Mouse (Mus musculus) embryonic facial prominence, embryonic 14.5 days (tissue): ENCODE data around the gene Olfr854. TPM values are rescaled to one million over a fixed set of nuclear protein-coding genes. Genes with fewer than 3 reads are reported as not detected.

Experiments
- ATAC-seq: fragments of 200-750 bp; cut with Nextera tagmentation; 2 replicates; pipeline ENCODE4 v1.8.0; 2017; ENCODE audit warnings: low read depth, moderate number of reproducible peaks, moderate TSS enrichment
- DNase-seq: peaks from one replicate; pipeline ENCODE4 v3.0.0-alpha.2; 2015; ENCODE audit warnings: low spot score
- H3K27ac ChIP-seq: fragments of 300-500 bp; sonication (generic); replicated peaks from 2 replicates; pipeline ENCODE4 v1.5.1; 2014; ENCODE audit warnings: low read depth, mild to moderate bottlenecking, low read length, moderate library complexity
- H3K27me3 ChIP-seq: fragments of 300-500 bp; sonication (generic); replicated peaks from 2 replicates; pipeline ENCODE4 v1.6.1; 2014; ENCODE audit warnings: low read length; ENCODE audit not compliant: control insufficient read depth, insufficient read depth
- H3K36me3 ChIP-seq: fragments of 300-500 bp; sonication (generic); 2 replicates; pipeline ENCODE4 v1.6.1; 2014; ENCODE audit warnings: low read length, mixed read lengths; ENCODE audit not compliant: control insufficient read depth, insufficient read depth
- H3K4me1 ChIP-seq: fragments of 300-500 bp; sonication (generic); 2 replicates; pipeline ENCODE4 v1.6.1; 2014; ENCODE audit warnings: antibody characterized with exemption, low read length; ENCODE audit not compliant: control insufficient read depth, insufficient read depth
- H3K4me2 ChIP-seq: fragments of 300-500 bp; sonication (generic); 2 replicates; pipeline ENCODE4 v1.6.1; 2014; ENCODE audit warnings: low read depth, mild to moderate bottlenecking, low read length, moderate library complexity, mixed read lengths
- H3K4me3 ChIP-seq: fragments of 300-500 bp; sonication (generic); 2 replicates; pipeline ENCODE4 v1.5.1; 2014; ENCODE audit warnings: low read depth, mild to moderate bottlenecking, low read length
- H3K9ac ChIP-seq: fragments of 300-500 bp; sonication (generic); 2 replicates; pipeline ENCODE4 v1.6.1; 2014; ENCODE audit warnings: low read depth, mild to moderate bottlenecking, low read length, moderate library complexity, mixed read lengths
- H3K9me3 ChIP-seq: fragments of 300-500 bp; sonication (generic); 2 replicates; pipeline ENCODE4 v1.6.1; 2016; ENCODE audit warnings: low read length; ENCODE audit not compliant: control insufficient read depth
- WGBS: fragments of 180-500 bp; shearing (Covaris S2); extraction: QIAGEN DNeasy Blood & Tissue Kit; methylation state at CpG from one replicate; pipeline ENCODE4 v1.1.7; 2014; 5-methylcytosine and 5-hydroxymethylcytosine counted together
- polyA plus RNA-seq: library from polyadenylated mRNA; unstranded; fragments of >200 nt; fragmentation: Nextera tagmentation; extraction: Ambion mirVana; gene quantifications from 2 replicates; pipeline ENCODE4 v1.2.1, GENCODE M21; 2014

The Olfr854 gene
- not detected in 2 replicates for polyA plus RNA-seq

DNA sequence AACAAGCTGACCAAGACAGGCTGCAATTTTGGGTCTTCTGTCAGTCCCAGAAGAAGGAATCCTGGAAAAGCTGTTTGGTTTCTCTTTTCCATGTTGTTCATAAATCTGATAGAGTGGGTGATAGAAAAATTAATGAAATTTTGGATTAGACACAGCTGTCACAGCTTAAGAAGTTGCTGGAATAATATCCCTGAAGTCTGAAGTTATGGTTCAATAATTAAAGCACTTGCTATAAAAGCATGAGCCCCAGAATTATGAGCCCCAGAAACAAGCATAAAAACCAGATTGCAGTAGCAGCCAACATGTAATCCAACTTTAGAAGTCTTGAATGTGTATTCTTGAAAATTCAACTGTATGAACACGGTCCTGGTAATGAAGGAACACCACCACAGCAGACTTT is at the start of gene Olfr854:
Gene Olfr854, minus strand, starts transcription at position 101 of the 400 bp plus-strand sequence.
- WGBS, result 65% methylated on average over 1 of the region's 1 CpGs

DNA sequence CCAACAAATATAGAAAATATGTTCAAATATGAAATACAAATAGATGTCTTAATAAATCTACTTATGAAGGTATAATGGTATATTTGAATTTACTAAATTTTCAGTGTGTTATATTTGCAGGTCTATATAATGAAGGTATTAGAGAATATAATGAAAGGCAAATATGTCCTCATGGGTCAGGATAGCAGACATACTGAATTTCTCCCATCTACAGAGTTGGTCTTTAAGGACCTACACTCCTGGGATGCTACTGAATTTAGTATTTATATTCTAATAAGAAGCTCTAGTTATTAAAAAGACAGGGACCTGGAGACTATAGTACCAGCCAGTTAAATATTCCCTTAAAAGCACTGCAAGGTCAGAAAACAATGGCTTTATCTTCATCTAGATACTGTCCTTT is 15.1 kb upstream of the Olfr854 start, which contains the start of gene Olfr855:
Gene Olfr855, plus strand, starts transcription at position 301 of the 400 bp plus-strand sequence.
- no peaks in the 10 kb centered on the region for H3K27me3 ChIP-seq
- no peak within 1 kb of the TSS for H3K27ac ChIP-seq
- H3K36me3 ChIP-seq, result no peaks in the 10 kb centered on the region
- no peak for DNase-seq
- ATAC-seq, result no peak
- H3K4me2 ChIP-seq, result no peak within 1 kb of the TSS
- H3K9ac ChIP-seq, result no peak within 1 kb of the TSS
- H3K9me3 ChIP-seq, result no peaks in the 10 kb centered on the region
- no peaks in the 10 kb centered on the region for H3K4me1 ChIP-seq
- no peak within 1 kb of the TSS for H3K4me3 ChIP-seq

More for the DNA sequence above, at the start of gene Olfr854:
- no peak for DNase-seq
- ATAC-seq, result no peak
- Histone ChIP-seq H3K36me3 (no peaks in the 10 kb centered on the region), H3K9me3 (no peaks in the 10 kb centered on the region), H3K27me3 (no peaks in the 10 kb centered on the region), H3K4me2 (no peak within 1 kb of the TSS), H3K4me3 (no peak within 1 kb of the TSS), H3K9ac (no peak within 1 kb of the TSS), H3K4me1 (no peaks in the 10 kb centered on the region), H3K27ac (no peak within 1 kb of the TSS)

DNA sequence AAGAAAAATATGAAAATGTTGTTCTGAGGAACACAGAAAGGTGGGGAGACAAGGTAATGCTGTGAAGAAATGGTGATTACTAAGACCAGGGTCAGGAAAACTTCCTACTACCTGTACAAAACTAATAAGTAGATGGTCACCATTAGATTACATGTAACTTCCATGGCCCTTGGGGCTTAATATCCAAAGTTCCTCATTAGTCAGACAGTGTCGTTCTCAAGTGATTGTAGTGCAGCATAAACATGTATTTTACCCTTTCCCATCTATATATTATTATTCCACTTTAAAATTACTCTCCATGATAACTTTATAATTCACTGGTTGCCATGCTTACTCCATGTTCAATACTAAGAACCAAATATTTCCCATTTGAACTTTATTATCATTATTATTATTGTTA is 26.2 kb downstream of the Olfr854 start, which contains the start of gene Olfr853:
Gene Olfr853, minus strand, starts transcription at position 101 of the 400 bp plus-strand sequence.
- Histone ChIP-seq H3K4me1 (no peaks in the 10 kb centered on the region), H3K27ac (no peak within 1 kb of the TSS), H3K27me3 (no peaks in the 10 kb centered on the region), H3K4me2 (no peak within 1 kb of the TSS), H3K4me3 (no peak within 1 kb of the TSS), H3K36me3 (no peaks in the 10 kb centered on the region), H3K9me3 (0 out of 2 replicates have a peak, but pooled peaks cover 3% of the 10 kb centered on the region), H3K9ac (no peak within 1 kb of the TSS)
- ATAC-seq, result no peak
- no peak for DNase-seq
- WGBS, result 68% methylated on average over 1 of the region's 1 CpGs

Other genes starting within 250 kb of the Olfr854 start
- not detected in 2 replicates for gene Olfr845, start 230.9 kb downstream of the Olfr854 start, polyA plus RNA-seq
- not detected in 2 replicates for gene Olfr846, start 203.4 kb downstream of the Olfr854 start, polyA plus RNA-seq
- gene Olfr847, start 188.7 kb downstream of the Olfr854 start, polyA plus RNA-seq, result not detected in 2 replicates
- 0.05 TPM in 1 of 2 replicates, not detected in the other for gene Olfr849, start 127.1 kb downstream of the Olfr854 start, polyA plus RNA-seq
- not detected in 2 replicates for gene Olfr850, start 89.1 kb downstream of the Olfr854 start, polyA plus RNA-seq
- gene Olfr851, start 74.1 kb downstream of the Olfr854 start, polyA plus RNA-seq, result not detected in 2 replicates
- not detected in 2 replicates for gene Olfr853, start 26.3 kb downstream of the Olfr854 start, polyA plus RNA-seq
- not detected in 2 replicates for gene Olfr855, start 15.2 kb upstream of the Olfr854 start, polyA plus RNA-seq
- gene Zfp317, start 54.7 kb upstream of the Olfr854 start, polyA plus RNA-seq, result 19.2 and 22.1 TPM in 2 replicates
- gene Olfr857, start 142.1 kb upstream of the Olfr854 start, polyA plus RNA-seq, result 0.40 TPM in 1 of 2 replicates, not detected in the other
- gene Olfr58, start 212.9 kb upstream of the Olfr854 start, polyA plus RNA-seq, result not detected in 2 replicates
- gene Olfr859, start 237.5 kb upstream of the Olfr854 start, polyA plus RNA-seq, result 0.04 and 0.08 TPM in 2 replicates